Mouse (Mus musculus): ENCODE data around the gene Adrb1. TPM values are rescaled to one million over a fixed set of nuclear protein-coding genes. Genes with fewer than 3 reads are reported as not detected.

Adrb1 gene
- polyA plus RNA-seq, 1 experiment from 2014 or later, result 3.9 TPM

- no peak overlapping the region for H3K4me2 ChIP-seq
- no peaks in the 10 kb centered on the region for H3K36me3 ChIP-seq
- 52% methylated on average over 12 of the region's 12 CpGs for WGBS
- H3K4me3 ChIP-seq, result no peak overlapping the region
- H3K27me3 ChIP-seq (replicated peaks), result no peaks in the 10 kb centered on the region
- no peak overlapping the region for H3K9ac ChIP-seq
- H3K4me1 ChIP-seq (replicated peaks), result peaks cover 45% of the 10 kb centered on the region
- no peak for ATAC-seq (ENCODE audit: insufficient number of reproducible peaks, low FRiP score)
- no peaks in the 10 kb centered on the region for H3K9me3 ChIP-seq (replicated peaks)
- H3K27ac ChIP-seq (ENCODE audit: poor library complexity, severe bottlenecking), result no peak overlapping the region
Measured at GRCm38 (mm10) chr19:56703238-56704097, 18.5 kb upstream of the Adrb1 start.

GRCm38 (mm10) chr19:56705026-56705675 lies 16.8 kb upstream of the Adrb1 start:
- H3K4me3 ChIP-seq, result no peak overlapping the region
- H3K4me2 ChIP-seq, result no peak overlapping the region
- H3K27me3 ChIP-seq (replicated peaks), result no peaks in the 10 kb centered on the region
- H3K4me1 ChIP-seq (replicated peaks), result peaks cover 55% of the 10 kb centered on the region
- no peak overlapping the region for H3K9ac ChIP-seq
- H3K27ac ChIP-seq (ENCODE audit: poor library complexity, severe bottlenecking), result no peak overlapping the region
- 36% methylated on average over 8 of the region's 8 CpGs for WGBS
- ATAC-seq (ENCODE audit: insufficient number of reproducible peaks, low FRiP score), result no peak
- no peaks in the 10 kb centered on the region for H3K36me3 ChIP-seq
- H3K9me3 ChIP-seq (replicated peaks), result no peaks in the 10 kb centered on the region

- WGBS, result 35% methylated on average over 2 of the region's 2 CpGs
- no peak overlapping the region for H3K9ac ChIP-seq
- H3K9me3 ChIP-seq (replicated peaks), result no peaks in the 10 kb centered on the region
- H3K36me3 ChIP-seq, result no peaks in the 10 kb centered on the region
- peaks cover 26% of the 10 kb centered on the region for H3K4me1 ChIP-seq (replicated peaks)
- no peaks in the 10 kb centered on the region for H3K27me3 ChIP-seq (replicated peaks)
- no peak overlapping the region for H3K4me2 ChIP-seq
- no peak overlapping the region for H3K4me3 ChIP-seq
- no peak overlapping the region for H3K27ac ChIP-seq (ENCODE audit: poor library complexity, severe bottlenecking)
- ATAC-seq (ENCODE audit: insufficient number of reproducible peaks, low FRiP score), result no peak
Measured at GRCm38 (mm10) chr19:56708794-56709193, 13.2 kb upstream of the Adrb1 start.

GRCm38 (mm10) chr19:56710131-56710905 lies 11.7 kb upstream of the Adrb1 start:
- Histone ChIP-seq H3K9ac (no peak overlapping the region), H3K4me1 (replicated peaks) (peaks cover 13% of the 10 kb centered on the region), H3K27ac (ENCODE audit: poor library complexity, severe bottlenecking) (no peak overlapping the region), H3K27me3 (replicated peaks) (no peaks in the 10 kb centered on the region), H3K4me2 (no peak overlapping the region), H3K9me3 (replicated peaks) (no peaks in the 10 kb centered on the region), H3K36me3 (no peaks in the 10 kb centered on the region), H3K4me3 (no peak overlapping the region)
- 73% methylated on average over 17 of the region's 17 CpGs for WGBS
- ATAC-seq (ENCODE audit: insufficient number of reproducible peaks, low FRiP score), result no peak

- no peaks in the 10 kb centered on the region for H3K9me3 ChIP-seq (replicated peaks)
Measured at GRCm38 (mm10) chr19:56713613-56714012, 8.4 kb upstream of the Adrb1 start.

GRCm38 (mm10) chr19:56714661-56715170 lies 7.3 kb upstream of the Adrb1 start:
- Histone ChIP-seq H3K36me3 (no peaks in the 10 kb centered on the region), H3K4me3 (no peak overlapping the region), H3K4me1 (replicated peaks) (peaks cover 15% of the 10 kb centered on the region), H3K27ac (ENCODE audit: poor library complexity, severe bottlenecking) (no peak overlapping the region), H3K9me3 (replicated peaks) (no peaks in the 10 kb centered on the region), H3K9ac (no peak overlapping the region), H3K27me3 (replicated peaks) (peaks cover 6% of the 10 kb centered on the region), H3K4me2 (no peak overlapping the region)
- no peak for ATAC-seq (ENCODE audit: insufficient number of reproducible peaks, low FRiP score)
- WGBS, result 50% methylated on average over 4 of the region's 4 CpGs

More at GRCm38 (mm10) chr19:56713613-56714012, 8.4 kb upstream of the Adrb1 start:
- Histone ChIP-seq H3K27ac (ENCODE audit: poor library complexity, severe bottlenecking) (no peak overlapping the region), H3K4me1 (replicated peaks) (peaks cover 19% of the 10 kb centered on the region), H3K27me3 (replicated peaks) (no peaks in the 10 kb centered on the region), H3K4me3 (no peak overlapping the region), H3K36me3 (no peaks in the 10 kb centered on the region), H3K9ac (no peak overlapping the region), H3K4me2 (no peak overlapping the region)
- no peak for ATAC-seq (ENCODE audit: insufficient number of reproducible peaks, low FRiP score)
- WGBS, result 87% methylated on average over 5 of the region's 5 CpGs

GRCm38 (mm10) chr19:56718046-56718445 lies 4.0 kb upstream of the Adrb1 start:
- Histone ChIP-seq H3K36me3 (no peaks in the 10 kb centered on the region), H3K4me3 (no peak overlapping the region), H3K4me2 (no peak overlapping the region), H3K27me3 (replicated peaks) (peaks cover 21% of the 10 kb centered on the region), H3K9ac (no peak overlapping the region), H3K4me1 (replicated peaks) (peaks cover 28% of the 10 kb centered on the region), H3K9me3 (replicated peaks) (no peaks in the 10 kb centered on the region), H3K27ac (ENCODE audit: poor library complexity, severe bottlenecking) (no peak overlapping the region)
- 60% methylated on average over 8 of the region's 8 CpGs for WGBS
- no peak for ATAC-seq (ENCODE audit: insufficient number of reproducible peaks, low FRiP score)

- Histone ChIP-seq H3K9ac (peak overlapping the region; percentile 79; the same call in 1 of the 2 replicates), H3K9me3 (replicated peaks) (no peaks in the 10 kb centered on the region), H3K4me3 (peak overlapping the region; percentile 62), H3K4me2 (peak overlapping the region; percentile 88), H3K4me1 (replicated peaks) (peaks cover 44% of the 10 kb centered on the region), H3K36me3 (no peaks in the 10 kb centered on the region), H3K27ac (ENCODE audit: poor library complexity, severe bottlenecking) (no peak overlapping the region), H3K27me3 (replicated peaks) (peaks cover 21% of the 10 kb centered on the region)
- WGBS, result 32% methylated on average over 13 of the region's 13 CpGs
- ATAC-seq (ENCODE audit: insufficient number of reproducible peaks, low FRiP score), result no peak
Measured at GRCm38 (mm10) chr19:56720882-56721281, 1.1 kb upstream of the Adrb1 start.

GRCm38 (mm10) chr19:56722291-56722707 lies 300 bp downstream of the Adrb1 start:
- H3K27ac ChIP-seq (ENCODE audit: poor library complexity, severe bottlenecking), result 0 out of 2 replicates have a peak overlapping the region, but pooled peaks have one; percentile 5
- peaks cover 55% of the 10 kb centered on the region for H3K4me1 ChIP-seq (replicated peaks)
- H3K9me3 ChIP-seq (replicated peaks), result no peaks in the 10 kb centered on the region
- peak; percentile 37 for ATAC-seq (ENCODE audit: insufficient number of reproducible peaks, low FRiP score)
- H3K4me2 ChIP-seq, result peak overlapping the region; percentile 88
- H3K9ac ChIP-seq, result peak overlapping the region; percentile 79
- WGBS, result under 1% methylated on average over 44 of the region's 48 CpGs
- H3K4me3 ChIP-seq, result peak overlapping the region; percentile 62
- H3K36me3 ChIP-seq, result no peaks in the 10 kb centered on the region
- H3K27me3 ChIP-seq (replicated peaks), result peaks cover 21% of the 10 kb centered on the region

- peak; percentile 22; the same call in 1 of the 2 replicates for ATAC-seq (ENCODE audit: insufficient number of reproducible peaks, low FRiP score)
- H3K9ac ChIP-seq, result peak overlapping the region; percentile 79
- H3K9me3 ChIP-seq (replicated peaks), result no peaks in the 10 kb centered on the region
- no peak overlapping the region for H3K27ac ChIP-seq (ENCODE audit: poor library complexity, severe bottlenecking)
- H3K4me1 ChIP-seq (replicated peaks), result peaks cover 56% of the 10 kb centered on the region
- no peaks in the 10 kb centered on the region for H3K36me3 ChIP-seq
- H3K4me2 ChIP-seq, result peak overlapping the region; percentile 88
- H3K27me3 ChIP-seq (replicated peaks), result peaks cover 21% of the 10 kb centered on the region
- WGBS, result 2% methylated on average over 69 of the region's 69 CpGs
- peak overlapping the region; percentile 62 for H3K4me3 ChIP-seq
Measured at GRCm38 (mm10) chr19:56722711-56723330, 822 bp downstream of the Adrb1 start.

Data from heart, embryonic 12.5 days (tissue).